Mouse (Mus musculus) G1E (cell line): ENCODE data around the gene AU018091. TPM values are rescaled to one million over a fixed set of nuclear protein-coding genes. Genes with fewer than 3 reads are reported as not detected.
"Not testable (repeated sequence)": the region's sequence is repeated elsewhere in the genome, so short reads cannot be mapped to it uniquely, and the experiment has no call there.

ENCODE experiments used
- ATAC-seq: 2 replicates; pipeline ENCODE4 v1.8.0; 2016; ENCODE audit warnings: mild to moderate bottlenecking; ENCODE audit not compliant: insufficient number of reproducible peaks, poor library complexity, low FRiP score, severe bottlenecking; ENCODE audit errors: extremely low read depth
- DNase-seq: peaks from one replicate; pipeline ENCODE4 v3.0.0; 2012; ENCODE audit warnings: low spot score
- H3K27me3 ChIP-seq: 2 replicates; pipeline ENCODE4 v1.6.1; 2012; ENCODE audit warnings: mild to moderate bottlenecking, low read length, inconsistent platforms; ENCODE audit not compliant: insufficient read depth
- H3K36me3 ChIP-seq: replicated peaks from 2 replicates; pipeline ENCODE3; 2012; ENCODE audit warnings: mild to moderate bottlenecking, inconsistent platforms
- H3K4me1 ChIP-seq: 2 replicates; pipeline ENCODE4 v1.6.1; 2012; ENCODE audit warnings: low read depth, low read length, inconsistent platforms, mixed read lengths; ENCODE audit not compliant: insufficient read depth
- H3K4me3 ChIP-seq: 2 replicates; pipeline ENCODE4 v1.5.1; 2012; ENCODE audit warnings: low read depth, mild to moderate bottlenecking, inconsistent platforms, low read length, moderate library complexity, mixed read lengths
- H3K9me3 ChIP-seq: replicated peaks from 2 replicates; pipeline ENCODE4 v1.6.1; 2012; ENCODE audit warnings: inconsistent platforms
- CTCF ChIP-seq: IDR thresholded peaks from 2 replicates; pipeline ENCODE4 v1.5.1; 2012; ENCODE audit warnings: low read depth, low read length, inconsistent platforms, mixed read lengths
- GATA1 ChIP-seq: IDR thresholded peaks from 2 replicates; pipeline ENCODE4 v1.6.1; 2012; ENCODE audit warnings: borderline replicate concordance, low read length, inconsistent platforms, mixed read lengths
- GATA2 ChIP-seq: IDR thresholded peaks from 2 replicates; pipeline ENCODE4 v1.6.1; 2012; ENCODE audit warnings: low read depth, low read length, inconsistent platforms, borderline replicate concordance
- POLR2AphosphoS5 ChIP-seq: IDR thresholded peaks from 2 replicates; pipeline ENCODE4 v1.6.1; 2012; ENCODE audit warnings: low read depth, low read length, inconsistent platforms; ENCODE audit not compliant: insufficient replicate concordance
- TAL1 ChIP-seq: conservative IDR thresholded peaks from 2 replicates; pipeline ENCODE4 v1.6.1; 2012; ENCODE audit warnings: low read depth, low read length, inconsistent platforms, mixed read lengths
- polyA plus RNA-seq: library from polyadenylated mRNA; stranded (reverse); fragments of >175 nt; gene quantifications from 2 replicates; pipeline ENCODE4 v1.2.3, GENCODE M21; 2012
- total RNA-seq, 2 experiments: library from RNA; stranded (forward) in 1 of 2; stranded (reverse) in 1 of 2; fragments of 200-1000 nt in 1 of 2; fragments of >200 nt in 1 of 2; fragmentation: Nextera tagmentation in 1 of 2; gene quantifications; 2 replicates each; pipeline ENCODE4 v1.2.3; 2014 to 2017

Gene AU018091
- total and polyA plus RNA-seq, 3 experiments, result 0.05 TPM; not detected in 2

- TF ChIP-seq TAL1, result no peak
- no peak for TF ChIP-seq GATA1
- TF ChIP-seq CTCF, result no peak
- no peak for TF ChIP-seq POLR2AphosphoS5
- no peak for TF ChIP-seq GATA2
- no peak for DNase-seq
- no peak for ATAC-seq
- Histone ChIP-seq H3K27me3 (no peaks in the 10 kb centered on the region), H3K4me1 (no peaks in the 10 kb centered on the region; the same call in 1 of the 2 replicates), H3K36me3 (no peaks in the 10 kb centered on the region), H3K4me3 (no peak overlapping the region), H3K9me3 (no peaks in the 10 kb centered on the region)
Measured at GRCm38 (mm10) chr7:3186136-3186535, 17.1 kb upstream of the AU018091 start.

- H3K36me3 ChIP-seq, result no peaks in the 10 kb centered on the region
- no peaks in the 10 kb centered on the region for H3K9me3 ChIP-seq
- TF ChIP-seq CTCF, result peak; percentile 60
- no peak for TF ChIP-seq GATA2
- H3K27me3 ChIP-seq, result no peaks in the 10 kb centered on the region
- ATAC-seq (no peak), DNase-seq (no peak)
- H3K4me3 ChIP-seq, result no peak overlapping the region
- no peaks in the 10 kb centered on the region; the same call in 1 of the 2 replicates for H3K4me1 ChIP-seq
Measured at GRCm38 (mm10) chr7:3184394-3184793, 15.4 kb upstream of the AU018091 start.

- DNase-seq, H3K4me3 ChIP-seq, H3K36me3 ChIP-seq, ATAC-seq, H3K27me3 ChIP-seq, H3K9me3 ChIP-seq, H3K4me1 ChIP-seq: not testable (repeated sequence)
Measured at GRCm38 (mm10) chr7:3180958-3181357, 12.0 kb upstream of the AU018091 start.

- no peak for DNase-seq
- Histone ChIP-seq H3K4me1 (no peaks in the 10 kb centered on the region), H3K27me3 (no peaks in the 10 kb centered on the region), H3K36me3 (no peaks in the 10 kb centered on the region), H3K4me3 (no peak overlapping the region), H3K9me3 (no peaks in the 10 kb centered on the region)
- TF ChIP-seq TAL1 (no peak), GATA2 (no peak), CTCF (no peak), GATA1 (no peak), POLR2AphosphoS5 (no peak)
- ATAC-seq, result no peak
Measured at GRCm38 (mm10) chr7:3168296-3168695, 707 bp downstream of the AU018091 start.

DNA sequence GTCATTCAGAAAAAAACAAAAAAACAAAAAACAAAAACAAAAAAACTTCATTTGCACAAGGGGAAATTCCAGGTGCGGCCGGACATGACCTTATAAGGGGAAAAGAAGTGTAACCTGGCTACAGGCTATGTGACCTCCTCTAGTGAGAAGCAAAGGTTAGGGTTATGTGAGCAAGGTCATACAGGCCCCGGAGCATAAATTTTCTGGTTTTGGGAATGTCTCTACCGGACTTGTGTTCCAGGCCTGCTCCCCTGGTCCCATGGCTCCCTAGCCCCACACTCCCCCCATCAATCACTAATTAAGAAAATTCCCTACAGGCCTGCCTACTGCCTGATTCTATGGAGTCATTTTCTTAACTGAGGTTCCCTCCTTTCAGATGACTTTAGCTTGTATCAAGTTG lies 2.7 kb downstream of the AU018091 start:
- ATAC-seq (no peak), DNase-seq (no peak)
- TF ChIP-seq CTCF (no peak), GATA2 (no peak), GATA1 (no peak), POLR2AphosphoS5 (no peak), TAL1 (no peak)
- no peaks in the 10 kb centered on the region for H3K36me3 ChIP-seq
- H3K4me1 ChIP-seq, result no peaks in the 10 kb centered on the region
- no peak overlapping the region for H3K4me3 ChIP-seq
- no peaks in the 10 kb centered on the region for H3K9me3 ChIP-seq
- H3K27me3 ChIP-seq, result no peaks in the 10 kb centered on the region

GRCm38 (mm10) chr7:3164991-3165390 lies 4.0 kb downstream of the AU018091 start:
- no peak overlapping the region for H3K4me3 ChIP-seq
- H3K27me3 ChIP-seq, result no peaks in the 10 kb centered on the region
- H3K4me1 ChIP-seq, result no peaks in the 10 kb centered on the region
- no peak for ATAC-seq
- H3K36me3 ChIP-seq, result no peaks in the 10 kb centered on the region
- no peak for DNase-seq
- no peaks in the 10 kb centered on the region for H3K9me3 ChIP-seq
- TF ChIP-seq POLR2AphosphoS5, result no peak
- no peak for TF ChIP-seq CTCF

DNA sequence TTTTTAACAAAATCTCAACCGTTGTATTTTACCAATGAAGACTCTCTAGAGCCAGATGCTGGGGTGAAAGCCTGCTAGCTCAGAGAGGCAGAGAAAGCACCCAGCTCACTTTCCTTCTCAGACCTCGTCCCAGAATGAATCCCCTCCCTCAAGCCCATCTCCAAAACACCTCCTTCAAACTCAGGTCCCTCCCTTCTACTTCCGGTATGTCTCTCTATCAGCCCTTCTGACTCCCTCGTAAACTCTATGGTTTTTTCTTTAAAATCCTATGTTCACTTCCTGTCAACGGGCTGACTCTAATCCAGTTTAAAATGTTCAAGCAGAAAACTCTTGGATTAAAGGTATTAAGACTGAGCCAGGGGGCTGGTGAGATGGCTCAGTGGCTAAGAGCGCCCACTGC lies 4.6 kb downstream of the AU018091 start:
- ATAC-seq, result no peak
- Histone ChIP-seq H3K27me3 (no peaks in the 10 kb centered on the region), H3K4me1 (no peaks in the 10 kb centered on the region), H3K9me3 (peaks cover under 1% of the 10 kb centered on the region; the same call in 1 of the 2 replicates), H3K4me3 (no peak overlapping the region), H3K36me3 (no peaks in the 10 kb centered on the region)
- no peak for DNase-seq
- TF ChIP-seq POLR2AphosphoS5, result no peak
- TF ChIP-seq GATA1, result no peak
- no peak for TF ChIP-seq TAL1
- no peak for TF ChIP-seq CTCF
- TF ChIP-seq GATA2, result no peak
